Mouse (Mus musculus) kidney, postnatal 4 days (tissue): ENCODE results near the gene Dpep3.
"Not testable (repeated sequence)": the region's sequence is repeated elsewhere in the genome, so short reads cannot be mapped to it uniquely, and the experiment has no call there.

Experiments
- DNase-seq, 2 experiments: peaks; one replicate each; pipeline ENCODE4 v3.0.0; 2021; ENCODE audit warnings: mixed read lengths in 2 of 2

The Dpep3 gene

GRCm38 (mm10) chr8:105979325-105979724 lies at the start of gene Dpep3:
Gene Dpep3 (minus strand): TSS chr8:105979429.
- peak in 1 of 2 experiments; percentile 13 for DNase-seq

- peak; percentile 77 to 82 for DNase-seq
Observed at GRCm38 (mm10) chr8:106022483-106022882, 43.3 kb upstream of the Dpep3 start.

- no peak for DNase-seq
Observed at GRCm38 (mm10) chr8:106018039-106018438, 38.8 kb upstream of the Dpep3 start.

DNA sequence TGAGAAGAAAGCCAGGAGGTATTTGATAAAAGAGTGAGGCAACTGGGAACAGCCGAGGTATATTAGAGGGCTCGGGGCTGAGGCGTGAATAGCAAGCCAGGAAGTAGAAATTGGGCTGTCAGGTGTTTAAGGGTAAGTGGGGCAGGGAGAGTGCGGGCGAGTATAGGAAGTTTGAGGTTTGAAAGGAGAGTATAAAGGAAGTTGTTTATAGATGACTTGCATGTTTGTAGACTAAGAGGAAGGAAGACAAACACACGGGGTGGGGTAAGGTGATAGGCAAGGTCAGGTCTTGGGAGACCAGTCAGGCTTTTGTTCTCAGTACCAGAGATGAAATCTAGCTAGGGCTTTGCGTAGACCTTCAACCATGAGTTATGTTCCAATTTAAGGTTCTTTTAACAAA lies 37.9 kb upstream of the Dpep3 start:
- no peak for DNase-seq

GRCm38 (mm10) chr8:106016284-106016683 lies 37.1 kb upstream of the Dpep3 start:
- DNase-seq: no peak

DNA sequence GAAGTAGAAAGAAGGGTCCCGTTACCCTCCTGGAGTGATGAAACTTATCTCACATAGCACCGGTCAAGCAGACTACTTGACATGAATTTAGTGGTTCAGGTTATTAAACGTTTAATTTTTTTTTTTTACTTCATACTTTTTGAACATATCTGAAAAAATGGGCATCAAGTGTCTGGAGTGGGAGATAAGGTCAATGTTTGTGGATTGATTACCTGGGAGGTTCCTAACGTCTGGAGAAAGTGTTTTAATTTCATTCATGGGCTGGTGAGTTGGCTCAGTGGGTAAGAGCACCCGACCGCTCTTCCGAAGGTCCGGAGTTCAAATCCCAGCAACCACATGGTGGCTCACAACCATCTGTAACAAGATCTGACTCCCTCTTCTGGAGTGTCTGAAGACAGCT lies 33.0 kb upstream of the Dpep3 start:
- DNase-seq: not testable (repeated sequence)

DNA sequence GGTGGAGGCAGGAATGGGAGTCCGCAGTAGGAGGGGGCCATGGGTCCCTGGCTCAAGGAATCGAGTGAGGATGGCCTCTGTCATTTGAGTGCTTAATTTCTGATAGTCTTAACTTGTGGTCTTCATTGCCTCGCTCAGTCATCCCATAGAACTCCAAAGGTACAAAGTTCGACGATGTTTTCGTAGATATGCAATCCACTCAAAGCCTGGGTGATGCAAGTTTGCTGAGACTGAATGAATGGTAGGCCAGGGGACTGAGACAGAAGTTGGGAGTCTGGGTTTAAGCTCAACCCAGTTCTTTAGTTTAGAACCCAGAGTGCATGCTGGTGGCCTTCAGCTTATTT lies 32.4 kb upstream of the Dpep3 start, which contains the start of gene Ddx28:
Gene Ddx28 (minus strand): TSS at position 240 of the 344 bp plus-strand sequence.
- no peak for DNase-seq

- peak; percentile 97 for DNase-seq
Observed at GRCm38 (mm10) chr8:106010748-106011642, 31.8 kb upstream of the Dpep3 start.

DNA sequence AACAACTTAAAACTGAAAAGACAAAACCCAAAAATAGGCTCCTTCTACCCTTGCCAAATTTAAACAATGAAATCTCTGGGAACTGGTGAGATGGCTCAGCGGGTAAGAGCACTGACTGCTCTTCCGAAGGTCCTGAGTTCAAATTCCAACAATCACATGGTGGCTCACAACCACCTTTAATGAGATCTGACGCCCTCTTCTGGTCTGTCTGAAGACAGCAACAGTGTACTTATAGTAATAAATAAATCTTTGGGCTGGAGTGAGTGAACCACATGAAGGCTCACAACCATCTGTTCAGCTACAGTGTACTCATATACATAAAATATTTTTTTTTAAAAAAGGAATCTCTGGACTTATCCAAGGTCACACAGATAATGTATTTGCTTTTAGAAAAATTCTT lies 28.7 kb upstream of the Dpep3 start:
- not testable (repeated sequence) for DNase-seq

DNA sequence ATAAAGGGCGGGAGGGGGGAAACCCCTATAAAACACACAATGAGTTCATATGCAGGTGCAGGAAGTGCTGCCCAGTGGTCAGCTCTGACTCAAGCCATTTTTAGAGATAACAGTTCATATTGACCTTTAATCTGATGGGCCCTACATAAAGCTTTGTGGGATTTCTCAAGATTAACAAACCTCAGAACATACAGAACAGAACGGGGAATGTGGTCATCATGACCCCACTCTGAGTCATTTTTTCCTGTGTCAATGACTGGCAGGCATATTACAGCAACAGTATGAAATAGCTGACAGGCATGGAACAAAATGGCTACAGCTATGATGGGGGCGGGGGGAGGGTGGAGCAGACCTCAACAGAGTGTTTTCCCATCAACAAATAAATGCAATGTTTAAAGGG lies 27.9 kb upstream of the Dpep3 start:
- DNase-seq: no peak

- no peak for DNase-seq
Observed at GRCm38 (mm10) chr8:106006413-106006812, 27.2 kb upstream of the Dpep3 start.

DNA sequence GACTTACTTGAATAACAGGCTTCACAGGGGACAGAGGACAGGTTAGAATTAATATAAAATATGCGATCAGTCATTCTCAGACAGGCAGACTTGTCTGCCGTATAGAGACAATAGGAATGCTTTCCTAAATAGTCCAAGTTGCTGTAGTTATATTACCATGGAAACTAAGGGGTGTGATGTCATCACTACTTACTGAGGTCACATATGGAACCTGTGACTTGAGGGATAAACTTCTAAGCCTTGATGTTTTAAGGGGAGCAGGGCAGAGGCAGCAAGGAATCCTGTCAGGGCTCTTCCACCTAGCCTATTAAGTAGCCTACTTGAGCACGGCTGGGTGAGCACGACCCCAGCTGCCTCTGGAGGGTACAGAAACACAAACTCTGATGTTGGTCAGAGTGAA lies 26.6 kb upstream of the Dpep3 start, which contains the start of gene Dpep2nb:
Gene Dpep2nb (minus strand): TSS at position 101 of the 400 bp plus-strand sequence.
- DNase-seq: no peak

GRCm38 (mm10) chr8:106004538-106005207 lies 25.4 kb upstream of the Dpep3 start:
- no peak for DNase-seq

DNA sequence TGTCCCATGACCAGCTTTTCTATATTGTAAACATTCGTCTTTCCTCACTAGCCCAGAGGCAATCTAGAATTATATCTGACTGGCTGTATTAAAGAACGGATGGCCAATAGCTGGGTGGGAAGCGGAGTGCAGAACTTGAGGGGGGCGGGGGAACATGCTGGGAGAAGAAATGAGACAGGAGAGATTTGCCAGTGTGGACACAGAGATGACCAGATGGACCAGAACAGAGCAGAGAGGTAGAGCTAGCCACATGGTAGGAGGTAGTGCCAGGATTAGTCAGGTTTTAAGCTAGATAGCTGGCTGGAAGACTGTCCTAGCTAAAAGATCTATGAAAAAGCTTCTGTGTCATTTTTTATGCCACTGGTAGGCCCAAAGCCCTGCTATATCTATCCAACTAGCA lies 22.7 kb upstream of the Dpep3 start:
- no peak for DNase-seq

DNA sequence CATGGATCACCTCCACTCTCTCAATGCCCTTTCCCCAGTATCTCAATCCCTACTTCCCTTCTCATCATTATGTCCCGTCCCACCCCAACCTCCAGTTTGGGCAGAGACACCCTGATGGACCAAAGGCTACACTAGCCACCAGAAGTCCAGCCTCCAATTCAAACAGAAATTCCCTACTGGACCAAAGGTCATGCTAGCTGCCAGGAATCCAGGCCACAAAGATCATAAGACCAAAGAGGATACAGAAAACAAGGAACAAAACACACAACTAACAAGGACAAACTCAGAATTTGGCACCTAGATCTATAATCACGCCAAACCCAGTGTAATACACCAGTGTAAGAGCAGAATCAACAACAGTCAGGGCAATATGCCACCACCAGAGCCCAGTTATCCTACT lies 19.7 kb upstream of the Dpep3 start:
- no peak for DNase-seq

GRCm38 (mm10) chr8:105996359-105996758 lies 17.1 kb upstream of the Dpep3 start:
- DNase-seq: no peak

GRCm38 (mm10) chr8:105993226-105993625 lies 14.0 kb upstream of the Dpep3 start:
- DNase-seq: no peak

GRCm38 (mm10) chr8:105992499-105992898 lies 13.3 kb upstream of the Dpep3 start:
- no peak for DNase-seq

DNA sequence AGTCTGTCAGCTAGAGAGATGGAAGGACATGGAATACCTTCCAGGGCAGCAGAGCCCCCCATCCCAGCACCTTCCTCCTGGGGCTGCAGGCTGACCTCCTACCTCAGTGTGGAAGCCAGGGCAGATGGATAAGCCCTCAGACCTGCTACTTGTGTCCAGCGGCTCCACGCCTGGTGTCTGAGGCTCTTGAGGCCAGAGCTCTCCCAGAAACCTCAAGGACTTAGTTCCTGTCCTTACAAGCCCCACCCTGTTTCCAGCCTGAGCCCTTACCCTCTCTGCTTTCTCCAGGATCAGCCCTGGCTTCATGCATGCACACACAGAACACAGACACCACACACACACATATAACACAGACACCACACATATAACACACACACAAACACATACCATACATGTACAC lies 12.3 kb upstream of the Dpep3 start:
- DNase-seq: no peak

- DNase-seq: peak; percentile 88 to 90
Observed at GRCm38 (mm10) chr8:105990856-105991387, 11.7 kb upstream of the Dpep3 start, which contains the start of gene Dus2. Gene Dus2 (plus strand): TSS chr8:105991337.

GRCm38 (mm10) chr8:105988546-105988945 lies 9.3 kb upstream of the Dpep3 start:
- DNase-seq: no peak

DNA sequence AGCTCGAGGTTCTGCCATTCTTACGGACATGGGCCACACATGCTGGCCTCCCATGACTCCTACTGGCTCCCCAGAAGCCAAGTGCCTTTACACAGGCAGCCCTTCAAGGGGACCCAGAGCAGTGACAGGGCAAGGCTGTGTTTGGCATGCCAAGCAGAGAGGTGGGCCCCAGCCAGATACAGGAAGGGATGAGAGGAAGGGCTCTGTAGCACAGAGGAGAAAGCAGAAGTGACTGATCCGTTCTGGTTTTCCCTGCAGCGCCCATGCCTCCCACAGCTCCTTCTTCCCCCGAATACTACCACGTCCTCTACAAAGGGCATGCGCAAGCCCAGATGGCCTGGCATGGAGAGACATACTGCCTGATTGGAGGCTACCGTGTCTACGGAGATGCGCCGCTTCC lies 4.2 kb upstream of the Dpep3 start:
- not testable (repeated sequence) for DNase-seq

DNA sequence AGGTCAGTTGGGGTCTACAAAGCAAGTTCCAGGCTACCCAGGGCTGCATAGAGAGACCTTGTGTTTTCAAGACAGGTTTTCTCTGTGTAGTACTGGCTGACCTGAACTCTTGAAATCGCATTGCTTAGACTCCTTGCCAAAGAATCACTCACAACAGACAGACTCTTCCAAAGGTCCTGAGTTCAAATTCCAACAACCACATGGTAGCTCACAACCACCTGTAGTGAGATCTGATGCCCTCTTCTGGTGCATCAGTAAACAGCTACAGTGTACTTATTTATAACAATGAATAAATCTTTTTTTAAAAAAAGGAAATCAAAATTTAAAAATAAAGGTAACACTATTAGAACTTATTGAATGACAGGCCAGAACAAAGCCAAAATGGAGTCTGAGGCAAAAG lies 1.9 kb upstream of the Dpep3 start:
- no peak for DNase-seq

DNA sequence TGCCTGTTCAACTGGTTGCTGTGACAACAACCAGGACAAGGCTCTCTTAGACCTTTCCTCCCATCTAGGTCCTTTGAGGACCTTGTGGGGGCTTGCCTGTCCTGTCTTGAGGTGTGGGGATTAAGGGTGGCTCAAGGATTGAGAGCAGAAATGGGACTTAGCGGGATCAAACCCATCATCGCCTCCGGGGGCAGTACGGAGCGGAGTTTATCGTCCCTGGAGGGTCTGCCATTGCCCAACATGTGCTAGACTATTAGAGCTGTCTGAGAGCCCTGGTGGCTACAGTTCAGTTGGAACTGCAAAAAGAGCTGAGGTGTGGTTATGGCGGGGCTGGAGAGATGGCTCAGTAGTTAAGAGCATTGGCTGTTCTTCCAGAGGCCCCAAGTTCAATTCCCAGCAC lies 3.9 kb downstream of the Dpep3 start:
- DNase-seq: no peak
